Mouse (Mus musculus): ENCODE data around the gene Gas2. TPM values are rescaled to one million over a fixed set of nuclear protein-coding genes. Genes with fewer than 3 reads are reported as not detected.

Gene Gas2
- total and polyA plus RNA-seq, 2 experiments from 2014 or later: 5.5 to 6.1 TPM

DNA sequence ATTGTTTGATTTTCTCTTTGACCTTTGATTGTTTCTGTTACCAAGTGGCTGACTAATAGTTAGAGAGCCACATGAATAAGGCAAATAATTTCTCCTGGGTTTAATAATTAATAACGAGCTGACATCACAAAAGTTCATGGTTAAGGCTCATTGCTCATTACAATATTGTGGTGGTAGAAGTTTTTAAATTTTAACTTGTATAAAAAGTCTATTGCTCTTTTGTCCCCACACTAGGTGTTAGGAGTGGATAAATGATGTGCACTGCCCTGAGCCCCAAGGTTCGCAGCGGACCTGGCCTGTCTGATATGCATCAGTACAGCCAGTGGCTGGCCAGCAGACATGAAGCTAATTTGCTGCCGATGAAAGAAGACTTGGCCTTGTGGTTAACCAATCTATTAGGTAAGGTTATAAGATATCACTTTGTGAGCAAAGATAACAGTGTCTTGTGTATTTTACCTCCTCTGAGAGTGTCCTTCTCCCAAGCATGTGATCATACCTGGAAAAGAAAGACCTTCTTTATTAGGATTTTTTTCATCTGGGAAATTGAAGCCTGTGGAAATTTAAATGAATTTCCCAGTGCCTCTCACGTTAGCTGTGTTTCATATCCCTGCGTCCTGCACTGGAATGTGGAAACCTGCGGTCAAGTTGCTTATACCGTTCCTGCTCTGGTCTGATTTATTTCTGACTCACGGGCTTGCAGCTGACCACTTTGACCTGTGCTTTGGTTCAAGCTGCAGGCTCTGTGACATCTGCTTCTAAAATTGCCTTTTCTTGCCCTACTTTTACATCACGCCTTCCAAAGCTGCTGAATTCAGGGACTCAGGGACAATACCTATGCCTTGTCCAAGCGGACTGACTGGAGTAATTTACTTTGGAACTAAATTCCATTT lies 26.1 kb downstream of the Gas2 start:
- TF ChIP-seq CTCF (IDR thresholded peaks at IDR 0.05; ENCODE audit: low read depth): no peak
- TF ChIP-seq EP300 (IDR thresholded peaks at IDR 0.05; ENCODE audit: low read depth): no peak
- Histone ChIP-seq H3K9ac (replicated peaks; ENCODE audit: low read depth, low read length) (no peak overlapping the region), H3K36me3 (replicated peaks; ENCODE audit: control insufficient read depth, insufficient read depth, low read length) (no peaks in the 10 kb centered on the region), H3K27ac (ENCODE audit: low read depth) (no peak overlapping the region), H3K9me3 (replicated peaks; ENCODE audit: control insufficient read depth, low read length) (no peaks in the 10 kb centered on the region), H3K4me2 (ENCODE audit: low read depth, low read length) (no peak overlapping the region), H3K4me3 (ENCODE audit: low read depth, low read length) (no peak overlapping the region), H3K27me3 (ENCODE audit: control insufficient read depth, insufficient read depth, low read length) (no peaks in the 10 kb centered on the region), H3K4me1 (ENCODE audit: control insufficient read depth, insufficient read depth) (no peaks in the 10 kb centered on the region)
- 79% methylated on average over 11 of the region's 11 CpGs for WGBS
- no peak for DNase-seq (ENCODE audit: low spot score)
- ATAC-seq (ENCODE audit: insufficient read depth, low read depth): no peak

DNA sequence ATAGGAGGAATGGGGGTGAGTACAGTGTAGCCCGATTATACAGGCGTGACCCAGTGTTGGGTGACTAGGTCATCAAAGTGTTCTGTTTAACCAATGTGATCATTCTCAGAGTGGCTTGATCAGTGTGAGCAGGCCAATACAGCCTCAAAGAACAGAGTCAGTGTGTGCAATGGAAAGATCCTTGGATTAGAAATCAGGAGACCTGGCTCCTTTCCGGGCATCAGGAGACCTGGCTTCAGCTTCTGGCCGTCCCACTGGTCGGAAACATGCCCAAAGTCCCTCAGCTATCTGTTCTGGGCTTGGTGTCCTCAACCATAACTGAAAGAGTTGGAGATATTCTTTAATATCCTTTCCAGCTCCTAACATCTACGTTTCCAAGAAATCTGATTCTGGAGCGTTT lies 27.8 kb downstream of the Gas2 start:
- WGBS: 86% methylated on average over 7 of the region's 7 CpGs

DNA sequence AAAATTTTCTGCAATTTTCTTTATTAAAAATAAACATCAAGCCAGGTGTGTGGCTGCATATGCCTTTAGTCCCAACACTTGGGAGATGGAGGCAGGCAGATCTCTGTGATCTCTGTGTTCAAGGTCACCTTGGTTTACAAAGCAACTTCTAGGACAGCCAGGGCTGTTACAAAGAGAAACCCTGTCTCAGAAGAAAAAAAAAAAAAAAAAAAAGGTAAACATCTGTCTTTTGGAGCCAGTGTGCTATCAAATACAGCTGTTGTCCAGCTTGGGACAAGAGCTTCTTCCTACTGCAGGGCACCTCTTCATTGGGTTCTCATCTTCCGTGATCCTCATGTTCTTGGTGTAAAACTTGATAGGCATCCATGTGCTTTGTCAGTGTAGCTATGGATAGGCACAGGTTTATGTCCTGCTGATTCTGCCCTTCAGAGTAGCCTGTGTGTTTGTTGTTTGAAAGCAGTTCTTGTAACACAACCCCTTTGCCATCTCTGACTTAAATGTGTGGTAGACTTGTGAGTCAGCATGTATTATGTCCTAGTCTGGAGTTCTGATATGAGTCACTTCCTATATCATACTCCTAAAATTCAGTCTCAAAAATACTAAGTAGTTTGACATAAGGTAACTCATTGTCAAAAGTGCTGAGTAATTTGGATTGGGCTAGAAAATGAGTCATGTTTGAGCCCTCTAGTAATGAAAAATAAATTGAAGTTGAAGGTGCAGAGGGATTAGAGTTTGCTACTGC lies 30.6 kb downstream of the Gas2 start:
- Histone ChIP-seq H3K9ac (replicated peaks; ENCODE audit: low read depth, low read length) (no peak overlapping the region), H3K4me2 (ENCODE audit: low read depth, low read length) (no peak overlapping the region), H3K9me3 (replicated peaks; ENCODE audit: control insufficient read depth, low read length) (no peaks in the 10 kb centered on the region), H3K27ac (ENCODE audit: low read depth) (no peak overlapping the region), H3K4me1 (ENCODE audit: control insufficient read depth, insufficient read depth) (no peaks in the 10 kb centered on the region), H3K27me3 (ENCODE audit: control insufficient read depth, insufficient read depth, low read length) (no peaks in the 10 kb centered on the region), H3K36me3 (replicated peaks; ENCODE audit: control insufficient read depth, insufficient read depth, low read length) (no peaks in the 10 kb centered on the region), H3K4me3 (ENCODE audit: low read depth, low read length) (no peak overlapping the region)
- no peak for TF ChIP-seq EP300 (IDR thresholded peaks at IDR 0.05; ENCODE audit: low read depth)
- no peak for TF ChIP-seq CTCF (IDR thresholded peaks at IDR 0.05; ENCODE audit: low read depth)
- DNase-seq (ENCODE audit: low spot score) (no peak), ATAC-seq (ENCODE audit: insufficient read depth, low read depth) (no peak)
- WGBS: 71% methylated on average over 1 of the region's 1 CpGs

More for the DNA sequence above, 27.8 kb downstream of the Gas2 start:
- DNase-seq (ENCODE audit: low spot score) (no peak), ATAC-seq (ENCODE audit: insufficient read depth, low read depth) (no peak)
- H3K36me3 ChIP-seq (replicated peaks; ENCODE audit: control insufficient read depth, insufficient read depth, low read length): no peaks in the 10 kb centered on the region
- H3K27me3 ChIP-seq (ENCODE audit: control insufficient read depth, insufficient read depth, low read length): no peaks in the 10 kb centered on the region
- H3K9me3 ChIP-seq (replicated peaks; ENCODE audit: control insufficient read depth, low read length): no peaks in the 10 kb centered on the region
- no peak overlapping the region for H3K27ac ChIP-seq (ENCODE audit: low read depth)
- TF ChIP-seq EP300 (IDR thresholded peaks at IDR 0.05; ENCODE audit: low read depth) (no peak), CTCF (IDR thresholded peaks at IDR 0.05; ENCODE audit: low read depth) (no peak)
- no peak overlapping the region for H3K4me2 ChIP-seq (ENCODE audit: low read depth, low read length)
- H3K4me3 ChIP-seq (ENCODE audit: low read depth, low read length): no peak overlapping the region
- H3K9ac ChIP-seq (replicated peaks; ENCODE audit: low read depth, low read length): no peak overlapping the region
- H3K4me1 ChIP-seq (ENCODE audit: control insufficient read depth, insufficient read depth): no peaks in the 10 kb centered on the region

DNA sequence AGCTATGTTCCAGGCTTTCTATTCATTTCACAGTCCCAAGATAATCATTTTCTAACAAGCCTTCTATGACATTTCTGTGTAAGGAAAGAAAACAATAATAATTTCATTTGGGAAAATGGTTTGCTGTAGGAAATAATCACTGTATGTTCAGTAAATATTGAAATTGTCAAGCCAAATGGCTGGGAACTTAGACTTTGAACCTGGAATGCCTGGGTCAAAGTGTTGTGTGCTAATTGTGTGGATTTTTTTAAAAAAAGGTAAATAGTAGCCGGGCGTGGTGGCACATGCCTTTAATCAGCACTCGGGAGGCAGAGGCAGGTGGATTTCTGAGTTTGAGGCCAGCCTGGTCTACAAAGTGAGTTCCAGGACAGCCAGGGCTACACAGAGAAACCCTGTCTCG lies 31.2 kb downstream of the Gas2 start:
- Histone ChIP-seq H3K4me1 (ENCODE audit: control insufficient read depth, insufficient read depth) (no peaks in the 10 kb centered on the region), H3K27ac (ENCODE audit: low read depth) (no peak overlapping the region), H3K27me3 (ENCODE audit: control insufficient read depth, insufficient read depth, low read length) (no peaks in the 10 kb centered on the region), H3K4me2 (ENCODE audit: low read depth, low read length) (no peak overlapping the region), H3K9ac (replicated peaks; ENCODE audit: low read depth, low read length) (no peak overlapping the region), H3K36me3 (replicated peaks; ENCODE audit: control insufficient read depth, insufficient read depth, low read length) (no peaks in the 10 kb centered on the region), H3K4me3 (ENCODE audit: low read depth, low read length) (no peak overlapping the region), H3K9me3 (replicated peaks; ENCODE audit: control insufficient read depth, low read length) (no peaks in the 10 kb centered on the region)
- ATAC-seq (ENCODE audit: insufficient read depth, low read depth) (no peak), DNase-seq (ENCODE audit: low spot score) (no peak)
- TF ChIP-seq CTCF (IDR thresholded peaks at IDR 0.05; ENCODE audit: low read depth) (no peak), EP300 (IDR thresholded peaks at IDR 0.05; ENCODE audit: low read depth) (no peak)
- 85% methylated on average over 4 of the region's 4 CpGs for WGBS

DNA sequence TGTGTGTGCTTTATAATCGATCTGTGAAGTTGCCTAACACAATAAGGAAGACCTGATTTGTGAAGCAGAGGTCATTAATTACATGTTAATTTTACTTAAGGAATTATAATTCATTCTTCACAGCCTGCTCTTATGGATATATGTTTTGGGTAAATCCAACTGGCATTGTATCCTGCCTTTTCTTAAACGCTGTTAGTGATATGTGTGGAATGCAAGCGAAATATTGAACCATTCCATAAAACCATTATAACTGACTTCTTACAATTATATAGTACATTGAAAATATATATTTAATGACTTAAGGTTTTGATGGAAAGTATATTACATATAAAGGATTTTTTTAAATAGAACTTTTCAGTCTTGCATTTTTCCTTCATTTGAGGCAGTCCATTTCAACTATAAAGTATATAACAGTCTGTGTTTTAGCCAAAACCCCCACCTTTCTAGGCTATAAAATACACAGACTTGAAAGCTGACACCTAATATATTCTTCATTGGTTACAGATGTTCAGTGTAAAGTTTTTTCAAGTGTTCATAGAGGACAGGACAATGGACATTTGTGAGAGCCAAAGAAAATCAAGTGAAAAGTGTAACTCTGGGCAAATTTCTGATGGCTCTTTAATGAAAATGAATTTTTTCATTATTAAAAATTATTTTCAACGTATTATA lies 32.5 kb downstream of the Gas2 start:
- TF ChIP-seq CTCF (IDR thresholded peaks at IDR 0.05; ENCODE audit: low read depth): no peak
- no peak for TF ChIP-seq EP300 (IDR thresholded peaks at IDR 0.05; ENCODE audit: low read depth)
- DNase-seq (ENCODE audit: low spot score) (no peak), ATAC-seq (ENCODE audit: insufficient read depth, low read depth) (no peak)
- no peaks in the 10 kb centered on the region for H3K9me3 ChIP-seq (replicated peaks; ENCODE audit: control insufficient read depth, low read length)
- no peak overlapping the region for H3K27ac ChIP-seq (ENCODE audit: low read depth)
- no peaks in the 10 kb centered on the region for H3K27me3 ChIP-seq (ENCODE audit: control insufficient read depth, insufficient read depth, low read length)
- H3K4me2 ChIP-seq (ENCODE audit: low read depth, low read length): no peak overlapping the region
- WGBS: 73% methylated on average over 4 of the region's 4 CpGs
- no peak overlapping the region for H3K4me3 ChIP-seq (ENCODE audit: low read depth, low read length)
- no peaks in the 10 kb centered on the region for H3K4me1 ChIP-seq (ENCODE audit: control insufficient read depth, insufficient read depth)
- no peaks in the 10 kb centered on the region for H3K36me3 ChIP-seq (replicated peaks; ENCODE audit: control insufficient read depth, insufficient read depth, low read length)
- no peak overlapping the region for H3K9ac ChIP-seq (replicated peaks; ENCODE audit: low read depth, low read length)
